Mouse (Mus musculus) erythroblast, embryonic 14.5 days (primary cell): ENCODE measurements at regions not wholly inside any gene's neighbourhood (a gene's known extent, or its start where the extent isn't known, plus 50 kb on each side); places are given as distances from the start of the nearest gene placed in this dataset.
"Not testable (repeated sequence)": the region's sequence is repeated elsewhere in the genome, so short reads cannot be mapped to it uniquely, and the experiment has no call there.

Experiments used
- GATA1 ChIP-seq: IDR thresholded peaks from 2 replicates; pipeline ENCODE4 v1.6.1; 2012; ENCODE audit warnings: low read length, inconsistent platforms, mixed read lengths
- TAL1 ChIP-seq: IDR thresholded peaks from 3 replicates; pipeline ENCODE4 v1.6.1; 2012; ENCODE audit warnings: low read length, inconsistent platforms, mixed read lengths

DNA sequence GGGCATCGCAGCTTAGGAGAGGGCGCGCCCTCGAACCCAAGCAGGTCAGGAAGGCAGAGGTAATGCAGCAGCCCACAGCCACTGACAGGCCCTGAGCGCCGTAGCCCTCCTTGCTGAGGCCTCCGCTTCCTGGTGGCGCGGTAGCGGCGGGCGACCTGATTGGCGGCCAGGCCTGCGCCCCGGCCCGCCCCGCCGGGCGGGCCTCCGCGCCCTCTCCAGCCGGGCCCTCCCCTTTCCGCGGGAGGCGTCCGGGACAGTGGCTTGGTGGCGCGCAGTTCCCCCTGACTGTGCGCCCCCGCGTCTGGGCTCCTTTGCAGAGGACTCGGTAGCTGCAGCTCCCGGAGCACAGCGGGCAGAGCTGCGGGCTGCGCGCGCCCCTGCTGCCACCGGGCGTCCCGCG lies 242.1 kb downstream of the Gm21863 start:
- TF ChIP-seq TAL1, GATA1: not testable (repeated sequence)
